Mouse (Mus musculus) cerebellum, adult 11-12 months (tissue): ENCODE results near the gene Lrig2.

Source experiments
- DNase-seq: peaks from one replicate; pipeline ENCODE4 v3.0.0; 2022

The Lrig2 gene

DNA sequence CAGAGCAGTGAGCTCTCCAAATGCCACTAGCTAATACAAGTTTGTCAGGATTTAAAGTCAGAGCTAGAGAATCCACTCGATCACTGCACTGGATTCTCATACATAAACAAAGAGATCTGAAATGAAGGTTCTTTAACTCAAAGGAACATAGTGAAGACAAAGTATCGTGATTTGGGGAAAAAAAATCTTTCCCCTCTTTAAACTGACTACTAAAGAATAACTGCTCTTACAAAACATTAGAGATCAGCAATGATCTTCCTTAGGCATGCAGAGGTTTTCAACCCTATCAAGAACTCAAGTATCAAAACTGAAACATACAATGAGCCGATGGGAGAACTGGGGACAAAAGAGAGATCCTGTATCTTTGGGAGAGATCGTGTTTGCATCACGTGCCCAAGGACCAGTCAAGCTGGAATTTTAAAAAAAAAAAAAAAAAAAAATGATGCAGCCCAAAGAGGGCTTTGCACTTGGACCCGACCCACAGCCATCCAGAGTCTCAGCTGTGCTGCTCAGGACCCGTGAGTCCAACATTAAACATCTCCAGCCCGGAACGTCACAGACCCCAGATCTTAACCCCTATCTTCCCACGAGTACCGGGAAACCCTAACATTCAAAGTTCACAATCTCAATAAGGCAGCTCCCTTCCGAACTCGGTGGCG is 818 bp downstream of the Lrig2 start:
- DNase-seq: no peak

DNA sequence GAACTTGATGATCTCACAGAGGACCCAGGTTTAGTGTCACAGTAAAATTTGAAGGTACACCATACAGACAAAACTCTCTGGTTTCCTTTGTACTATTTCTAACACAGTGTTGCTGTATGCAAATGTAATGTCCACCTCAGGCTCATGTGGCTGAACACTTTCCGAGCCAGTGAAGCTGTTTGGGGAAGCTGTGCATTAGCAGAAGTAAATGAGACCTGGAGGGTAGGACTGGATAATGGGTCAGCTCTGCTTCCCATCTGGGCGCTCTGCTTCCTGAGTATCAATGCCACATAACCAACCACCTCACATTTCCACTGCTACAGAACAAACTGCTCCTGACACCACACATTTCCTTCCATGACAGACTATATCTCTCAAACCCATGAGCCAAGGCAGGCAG is 10.1 kb downstream of the Lrig2 start:
- DNase-seq: no peak

DNA sequence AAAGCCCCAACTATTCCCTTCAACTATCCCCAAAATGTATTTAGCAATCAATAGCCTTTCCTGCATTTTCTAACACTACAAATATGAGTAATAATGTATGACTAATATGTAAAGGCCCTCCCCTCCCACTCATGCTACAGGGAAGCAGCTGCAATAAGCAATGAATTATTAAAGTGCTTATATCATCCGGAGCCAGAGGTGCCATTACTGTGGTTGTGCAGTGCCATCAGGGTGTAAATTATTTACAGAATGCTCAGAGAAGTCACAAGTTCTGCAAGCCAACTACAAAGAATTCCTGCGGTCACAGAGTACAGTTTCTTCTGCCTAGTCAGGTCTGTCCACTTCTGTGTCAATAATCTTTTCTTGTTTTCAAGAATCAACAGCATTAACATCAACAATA is 10.8 kb downstream of the Lrig2 start:
- DNase-seq: no peak

DNA sequence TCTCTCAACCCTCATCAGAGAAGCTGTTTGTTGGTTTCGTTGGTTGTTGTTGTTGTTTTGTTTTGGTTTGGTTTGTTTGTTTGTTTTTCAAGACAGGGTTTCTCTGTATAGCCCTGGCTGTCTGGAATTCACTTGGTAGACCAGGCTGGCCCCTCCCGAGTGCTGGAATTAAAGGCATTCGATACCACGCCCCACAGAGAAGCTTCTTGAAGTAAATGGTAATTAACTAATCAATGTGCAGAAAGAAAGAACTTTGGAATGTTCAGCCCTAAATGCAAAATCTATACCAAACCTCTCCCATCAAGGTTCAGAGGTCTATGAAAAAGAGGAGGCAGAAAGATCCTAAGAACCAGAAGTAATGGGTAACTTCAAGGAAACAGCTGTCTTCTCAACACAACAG is 15.5 kb downstream of the Lrig2 start:
- no peak for DNase-seq

DNA sequence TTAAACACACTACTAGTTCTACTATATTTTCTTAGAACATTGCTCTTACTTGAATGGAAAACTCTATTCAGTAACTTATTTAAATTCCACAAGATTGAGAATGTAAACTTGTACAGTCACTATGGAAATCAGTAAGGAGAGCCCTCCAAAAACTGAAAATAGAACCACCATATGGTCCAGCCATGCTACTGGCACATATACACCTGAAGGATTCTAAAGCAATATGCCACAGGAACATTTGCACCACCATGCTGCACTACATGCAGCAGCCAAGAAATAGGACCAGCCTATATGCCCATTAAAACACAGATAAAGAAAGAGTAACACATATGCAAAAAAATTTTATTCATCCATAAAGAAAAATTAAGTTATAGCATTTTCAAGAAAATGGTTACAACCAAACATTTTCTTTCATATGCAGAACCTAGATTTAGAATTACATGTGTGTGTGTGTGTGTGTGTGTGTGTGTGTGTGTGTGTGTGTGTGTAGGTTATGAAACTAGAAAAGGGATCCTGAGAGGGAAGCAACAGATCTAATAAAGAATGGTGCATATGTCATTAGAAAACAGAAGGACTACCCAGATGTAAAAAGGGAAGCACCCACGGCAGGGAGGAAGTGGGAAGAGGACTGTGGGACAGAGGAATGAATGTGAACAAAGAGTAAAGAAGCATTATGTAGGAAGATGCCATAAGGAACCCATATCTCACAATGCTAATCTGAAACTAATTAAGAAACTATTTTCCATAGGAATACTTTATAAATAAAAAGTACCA is 30.6 kb downstream of the Lrig2 start:
- DNase-seq: no peak

DNA sequence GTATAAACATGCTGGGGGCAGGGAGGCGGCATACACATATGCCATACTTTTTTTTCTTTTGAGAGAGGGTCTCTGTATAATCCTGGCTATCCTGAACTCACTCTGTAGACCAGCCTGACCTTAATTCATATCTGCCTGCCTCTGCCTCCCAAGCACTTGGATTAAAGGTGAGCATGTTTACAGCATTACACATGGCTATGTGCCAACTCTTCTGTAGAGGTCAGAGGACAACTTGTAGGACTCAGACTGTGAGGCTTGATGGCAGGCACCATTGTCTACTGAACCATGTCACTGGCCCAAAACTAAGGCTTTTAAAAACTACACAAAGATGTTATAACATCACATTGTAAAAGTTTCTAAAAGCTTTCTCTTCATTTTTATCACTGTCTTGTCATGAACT is 33.7 kb downstream of the Lrig2 start:
- DNase-seq: no peak

DNA sequence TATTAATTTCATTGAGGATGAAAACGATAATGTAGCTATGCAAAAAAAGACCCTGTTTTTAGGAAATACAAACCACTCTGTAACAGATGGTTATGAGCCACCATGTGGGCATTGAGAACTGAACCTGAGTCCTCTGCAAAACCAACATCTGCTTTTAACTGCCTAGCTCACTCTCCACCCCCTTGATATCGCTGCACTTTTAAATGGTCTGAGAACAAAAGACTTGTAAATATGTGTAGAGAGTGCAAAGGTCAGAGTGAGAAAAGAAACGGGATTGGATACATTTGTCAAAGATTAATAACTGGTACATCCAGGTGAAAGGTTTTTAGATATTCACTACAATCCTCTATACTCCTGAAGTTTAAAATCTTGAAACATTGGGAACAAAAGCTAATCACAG is 42.3 kb downstream of the Lrig2 start:
- no peak for DNase-seq

DNA sequence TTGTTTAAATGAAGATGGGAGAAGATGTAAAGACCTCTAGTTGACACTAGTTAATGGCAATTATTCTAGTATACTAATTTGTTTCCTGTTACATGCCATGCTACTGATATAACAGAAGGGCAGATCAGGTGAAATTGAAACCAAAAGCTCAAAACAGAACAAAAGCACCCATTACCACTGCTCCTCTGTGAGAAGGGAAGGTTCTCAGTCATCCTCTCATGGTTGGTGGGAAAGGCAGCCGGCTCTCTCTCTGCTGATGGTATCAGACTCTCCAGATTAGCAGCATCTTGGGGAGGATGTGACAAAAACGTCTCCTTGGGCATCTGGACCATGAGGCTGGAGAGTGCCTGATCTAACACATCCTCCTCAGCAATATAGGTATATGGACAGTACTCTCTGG is 50.5 kb downstream of the Lrig2 start:
- no peak for DNase-seq

DNA sequence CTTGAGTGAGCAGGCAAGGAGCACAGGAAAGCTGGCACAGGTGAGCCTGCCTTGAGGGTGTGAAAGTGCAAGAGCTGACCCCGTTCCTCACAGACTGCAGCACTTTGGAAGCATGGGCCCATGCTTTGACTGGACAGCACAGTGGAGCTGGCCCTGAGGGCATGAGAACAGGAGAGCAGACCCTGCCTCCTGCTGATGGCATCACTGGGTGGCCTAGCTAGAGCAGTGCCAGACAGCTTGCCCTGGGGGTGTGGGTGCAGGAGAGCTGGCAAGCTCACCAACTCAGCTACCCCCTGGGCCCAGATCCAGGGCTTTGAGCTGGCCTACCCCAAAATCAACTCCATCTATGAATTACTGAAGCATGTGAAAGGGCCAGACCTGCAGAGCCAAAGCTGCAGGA is 53.1 kb downstream of the Lrig2 start:
- DNase-seq: no peak

DNA sequence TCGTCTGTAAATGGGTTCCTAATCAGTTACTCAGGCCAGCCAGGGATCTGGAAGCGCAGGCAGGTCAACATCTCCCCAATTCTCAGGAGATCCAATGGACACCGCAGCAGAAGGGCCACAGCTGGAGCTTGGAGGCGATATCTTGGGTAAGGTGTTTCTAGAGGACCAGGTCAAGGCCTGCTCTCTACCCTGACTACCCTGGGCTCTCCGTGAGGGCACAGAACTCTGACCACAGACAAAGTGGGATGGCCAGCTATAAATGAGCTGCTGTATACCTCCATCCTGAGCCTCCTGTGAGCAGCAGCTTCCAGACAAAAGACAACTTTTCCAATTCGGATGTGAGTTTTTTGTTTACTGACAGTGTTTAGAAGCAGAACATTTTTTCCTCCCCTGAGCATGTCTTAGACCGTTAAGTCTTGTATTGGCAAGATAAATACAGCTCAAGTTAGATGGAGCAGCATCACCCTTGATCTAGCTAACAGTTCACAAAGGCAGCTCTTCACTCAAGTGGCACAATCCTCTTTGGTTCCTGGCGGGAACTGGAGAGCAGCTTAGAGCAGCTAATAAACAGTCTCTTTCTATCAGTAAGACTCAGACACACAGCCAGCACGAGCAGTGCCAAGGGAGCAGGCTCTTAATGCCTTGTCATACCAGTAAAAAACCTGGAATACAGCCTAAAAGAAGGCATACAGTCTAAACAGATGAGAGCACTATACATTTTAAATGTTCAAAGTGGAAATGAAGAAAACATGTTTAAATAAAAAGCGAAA is 56.0 kb downstream of the Lrig2 start:
- no peak for DNase-seq

DNA sequence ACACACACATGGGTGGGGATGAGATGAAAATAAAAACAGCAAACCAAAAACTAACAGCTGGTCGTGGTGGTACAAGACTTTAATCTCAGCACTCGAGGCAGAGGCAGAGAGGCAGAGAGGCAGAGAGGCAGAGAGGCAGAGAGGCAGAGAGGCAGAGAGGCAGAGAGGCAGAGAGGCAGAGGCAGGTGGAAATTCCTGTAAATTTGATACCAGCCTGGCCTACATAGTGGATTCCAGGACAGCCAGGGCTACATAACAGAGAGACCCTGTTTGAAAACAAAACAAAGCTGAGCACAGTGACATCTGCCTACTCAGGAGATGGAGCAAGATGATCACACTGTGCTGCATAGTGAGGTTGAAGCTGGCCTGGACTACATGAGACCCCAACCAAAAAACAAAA is 64.5 kb downstream of the Lrig2 start:
- no peak for DNase-seq

DNA sequence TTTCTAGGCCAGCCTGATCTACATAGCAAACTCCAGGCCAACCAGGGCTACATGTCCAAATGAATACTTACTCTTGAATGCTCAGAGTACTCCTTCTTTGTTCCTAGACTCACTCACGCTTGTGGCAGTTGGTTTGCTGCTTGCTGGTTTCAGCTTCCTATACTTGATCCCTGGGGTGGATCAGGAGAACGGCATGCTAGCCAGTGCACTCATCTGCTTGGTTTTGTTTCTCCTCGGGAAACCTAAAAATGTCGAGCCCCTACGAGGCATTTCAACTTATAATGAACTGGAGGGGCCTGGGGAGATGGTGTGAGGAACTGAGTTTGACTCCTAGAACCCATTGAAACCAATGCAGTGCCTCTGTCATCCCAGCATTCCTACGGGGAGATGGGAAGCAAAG is 65.0 kb downstream of the Lrig2 start:
- DNase-seq: no peak

DNA sequence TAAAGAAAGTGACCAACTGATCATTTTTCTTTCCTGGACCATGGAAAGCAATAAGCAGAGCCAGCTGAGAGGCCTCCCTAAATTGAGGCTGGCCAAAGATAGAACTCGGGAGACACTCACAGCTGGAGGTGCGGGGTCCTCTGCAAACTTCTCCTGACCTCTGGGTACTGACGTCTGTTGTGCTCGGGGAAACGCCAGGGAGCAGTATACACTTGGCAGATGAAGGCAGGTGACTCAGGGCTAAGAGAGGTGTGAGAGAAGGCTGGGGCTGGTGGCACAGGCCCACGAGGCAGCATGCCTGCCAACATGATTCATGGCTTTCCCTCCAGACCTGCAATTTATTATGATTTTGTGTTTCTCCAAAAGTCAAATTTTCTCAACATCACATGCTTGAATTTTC is 66.1 kb downstream of the Lrig2 start:
- peak; percentile 36 for DNase-seq

DNA sequence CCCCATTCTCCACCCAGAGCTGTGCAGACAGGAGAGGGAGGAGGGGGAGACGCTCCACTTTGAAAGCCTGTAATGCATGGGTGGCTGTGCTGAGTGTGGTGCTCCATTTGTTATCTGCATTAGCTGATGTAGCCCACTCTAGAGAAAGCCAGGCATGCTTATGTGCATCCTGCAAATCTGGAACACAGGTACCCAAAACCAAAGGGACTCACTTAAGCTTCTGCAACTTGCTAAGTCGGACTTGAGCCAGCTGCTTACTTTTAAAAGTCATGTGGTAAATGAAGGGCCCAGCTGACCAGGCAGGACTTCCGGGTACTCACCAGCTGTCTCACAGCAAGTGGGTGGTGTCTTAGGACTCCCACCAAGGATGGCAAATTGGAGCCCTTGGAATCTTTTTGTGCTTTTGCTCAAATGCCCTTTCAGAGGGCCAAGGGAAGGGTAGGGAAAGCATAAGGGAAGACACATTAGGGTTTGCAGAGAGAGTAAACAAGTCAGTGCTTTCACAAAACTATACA is 66.7 kb downstream of the Lrig2 start:
- no peak for DNase-seq

DNA sequence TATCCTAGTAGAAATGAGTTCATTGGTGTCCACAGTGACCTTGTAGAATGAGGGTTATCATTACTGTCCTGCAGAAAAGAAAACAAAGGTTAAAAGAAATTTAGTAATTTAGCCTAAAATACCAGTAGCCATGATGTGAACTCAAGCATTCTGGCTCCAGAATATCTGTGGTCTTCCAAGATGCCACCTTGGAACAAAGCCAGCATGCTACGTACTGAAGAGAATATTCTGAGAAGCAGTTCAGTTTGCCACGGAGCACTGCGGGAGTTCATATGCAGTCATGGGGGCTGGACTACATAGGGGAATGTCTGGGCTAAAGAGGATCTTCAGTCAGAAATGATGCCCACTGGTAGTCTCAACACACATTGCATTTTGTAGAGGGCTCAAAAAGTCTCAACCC is 67.6 kb downstream of the Lrig2 start:
- DNase-seq: no peak

DNA sequence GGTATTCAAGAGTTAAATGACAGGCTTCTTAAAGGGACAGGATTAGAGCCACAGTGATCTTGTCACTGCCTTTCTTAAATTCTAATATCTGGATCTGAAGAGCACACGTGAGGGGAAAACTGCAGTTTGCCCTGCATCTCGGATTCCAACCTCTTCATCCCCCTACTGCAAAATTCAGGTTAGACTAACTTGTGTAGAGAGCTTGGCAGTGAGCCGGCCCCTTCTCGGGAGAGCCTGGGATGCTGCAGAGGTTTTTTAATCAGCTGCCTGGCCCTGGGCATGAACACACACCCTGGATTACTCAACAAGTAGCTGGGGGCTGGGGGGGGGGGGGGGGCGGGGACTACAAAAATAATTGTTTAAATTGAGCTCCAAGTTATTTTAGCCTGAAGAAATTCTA is 69.4 kb downstream of the Lrig2 start:
- peak; percentile 30 for DNase-seq

DNA sequence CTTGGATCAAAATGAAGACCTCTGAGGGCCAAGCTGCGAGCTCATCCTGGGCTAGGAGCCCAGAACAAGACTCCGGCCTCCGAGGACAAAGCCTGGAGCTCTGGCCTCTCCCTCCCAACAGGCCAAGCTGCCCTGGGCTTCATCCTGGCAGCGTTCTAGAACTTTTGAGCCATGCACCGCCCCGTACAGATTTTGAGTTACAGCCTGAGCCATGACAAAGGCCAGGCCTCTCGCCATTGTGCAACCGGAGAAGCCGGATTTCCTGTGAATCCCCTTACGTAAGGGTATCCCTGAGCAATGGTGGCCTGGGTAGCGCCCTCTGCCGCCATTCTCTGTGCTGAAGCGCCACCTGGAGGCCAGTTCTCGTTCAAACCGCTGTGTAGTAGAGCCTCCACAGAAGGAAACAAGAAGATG is 69.8 kb downstream of the Lrig2 start:
- DNase-seq: peak; percentile 91

DNA sequence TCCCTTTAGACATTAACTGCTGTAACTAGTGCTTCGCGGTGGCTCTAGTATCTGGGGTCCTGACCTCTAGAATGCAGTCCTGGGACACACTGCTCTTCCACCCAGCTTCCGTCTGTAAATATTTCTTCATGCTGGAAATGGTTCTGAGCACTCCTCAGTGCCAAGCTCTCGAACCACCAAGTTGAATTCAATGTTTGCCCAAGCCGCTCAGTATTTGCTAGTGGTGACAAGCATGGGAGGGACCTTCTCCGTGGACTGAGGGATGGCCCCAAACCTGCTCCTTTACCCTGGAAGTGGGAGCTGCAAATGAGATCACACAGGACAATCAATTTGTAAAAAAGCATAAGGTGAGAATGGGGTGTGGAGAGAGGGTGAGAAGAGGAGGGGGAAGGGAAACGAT is 70.3 kb downstream of the Lrig2 start:
- no peak for DNase-seq

DNA sequence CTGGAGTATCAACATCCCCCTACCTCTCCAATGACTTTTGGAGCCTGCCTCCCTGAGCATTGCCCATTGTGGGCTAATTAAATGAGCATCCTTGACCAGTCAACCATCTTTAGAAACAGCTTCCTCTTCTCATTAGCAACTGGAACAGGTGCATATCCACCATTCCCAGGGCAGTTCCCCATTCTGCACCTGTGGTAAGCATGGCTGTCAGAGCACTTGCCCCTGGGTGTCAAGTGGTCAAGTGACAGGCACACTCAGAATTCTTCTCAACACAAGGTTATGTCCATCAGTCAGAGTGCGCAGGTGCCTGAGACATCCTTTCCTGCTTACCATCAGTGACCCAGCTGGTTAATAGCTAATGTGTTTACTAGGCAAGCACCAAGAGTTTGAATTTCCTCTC is 72.9 kb downstream of the Lrig2 start:
- no peak for DNase-seq

DNA sequence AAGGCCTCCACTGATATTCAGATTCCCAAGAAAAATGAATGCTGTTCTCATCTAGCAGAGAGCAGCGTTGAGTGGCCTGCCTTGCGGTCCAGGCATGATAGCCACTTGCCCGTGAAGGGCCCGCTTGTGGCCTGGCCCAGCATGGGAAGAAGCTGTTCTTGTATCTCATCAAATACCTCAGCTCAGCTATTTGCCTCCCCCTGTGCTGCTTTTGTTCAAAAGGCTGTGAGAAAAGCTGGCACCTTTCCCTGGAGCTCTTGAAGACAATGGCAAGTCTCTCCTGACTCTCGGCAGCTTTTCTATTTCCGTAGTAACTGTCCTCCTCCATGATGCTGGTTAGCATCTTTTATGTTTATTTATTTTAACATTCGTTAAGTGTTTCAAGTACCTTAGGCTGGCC is 74.1 kb downstream of the Lrig2 start:
- no peak for DNase-seq

DNA sequence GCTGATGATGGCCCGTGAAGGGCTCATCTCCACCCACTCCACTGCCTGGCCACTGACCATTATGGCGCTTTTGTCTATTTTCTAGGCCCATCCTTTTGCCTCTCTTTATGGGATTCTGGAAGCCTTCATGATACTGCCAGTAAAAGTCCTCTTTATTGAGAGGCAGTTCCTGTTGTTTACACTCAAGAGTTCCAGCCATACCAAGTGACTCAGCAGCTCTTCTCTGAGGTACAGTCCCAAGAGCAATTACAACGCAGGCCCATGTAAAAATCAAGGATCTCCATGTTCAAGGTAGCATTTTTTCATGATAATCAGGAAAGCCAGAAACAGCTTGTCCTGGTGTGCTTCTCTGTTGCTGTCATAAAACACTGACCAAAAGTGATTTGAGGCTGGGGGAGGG is 75.8 kb downstream of the Lrig2 start:
- no peak for DNase-seq

DNA sequence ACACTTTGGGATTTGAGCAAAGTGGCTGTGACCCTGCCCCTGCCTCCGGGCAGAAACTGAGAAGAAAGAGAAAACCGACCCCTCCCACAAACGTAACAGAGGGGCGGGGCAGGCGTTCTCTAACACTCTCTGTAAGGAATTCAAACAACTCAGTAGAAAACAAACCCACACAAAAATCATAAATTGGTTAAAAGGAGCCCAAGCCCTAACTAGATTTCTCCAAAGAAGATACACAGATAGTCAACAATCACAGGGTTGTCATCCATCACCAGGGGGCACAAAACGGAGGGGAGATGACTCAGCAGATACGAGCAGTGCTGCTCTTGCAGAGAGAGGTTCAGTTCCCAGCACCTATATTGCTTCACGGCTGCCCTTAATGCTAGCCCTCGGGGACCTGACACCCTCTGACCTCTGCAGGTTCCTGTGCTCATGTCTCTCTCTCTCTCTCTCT is 77.4 kb downstream of the Lrig2 start:
- DNase-seq: no peak

DNA sequence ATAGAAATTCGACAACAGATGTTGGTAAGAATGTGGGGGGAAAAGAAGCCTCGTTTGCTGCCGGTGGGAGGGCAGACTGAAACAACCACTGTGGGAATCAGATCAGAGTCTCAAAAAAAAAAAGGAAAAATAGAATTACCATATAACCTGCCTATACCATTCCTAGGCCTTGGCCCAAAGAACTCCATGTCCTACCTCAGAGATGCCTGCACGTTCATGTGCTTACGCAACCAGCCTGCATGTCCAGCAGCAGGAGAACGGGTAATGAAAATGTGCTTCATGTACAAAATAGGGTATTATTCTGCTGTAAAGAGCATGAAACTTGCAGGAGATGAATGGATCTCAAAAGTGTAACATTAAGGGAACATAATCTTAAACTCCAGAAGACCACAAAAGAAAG is 79.1 kb downstream of the Lrig2 start:
- DNase-seq: no peak

DNA sequence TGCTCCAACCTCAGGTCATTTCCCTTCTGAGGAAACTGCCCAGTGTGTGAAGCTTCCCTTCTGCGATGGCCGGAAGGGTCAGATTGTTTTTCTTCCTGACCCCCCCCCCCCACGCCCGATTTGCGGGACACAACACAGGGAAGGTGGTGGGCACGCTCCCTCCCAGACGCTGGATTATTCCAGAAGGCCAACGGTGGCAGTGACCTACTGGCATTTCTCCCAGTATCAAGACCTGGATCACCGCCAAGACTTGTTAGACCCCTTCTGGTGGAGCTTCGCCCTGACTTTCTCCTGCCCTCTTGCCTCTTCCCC is 79.9 kb downstream of the Lrig2 start:
- DNase-seq: no peak
